Mouse (Mus musculus): ENCODE results near the gene Btg3. TPM values are rescaled to one million over a fixed set of nuclear protein-coding genes. Genes with fewer than 3 reads are reported as not detected.

Btg3 gene
- total RNA-seq (2014; rRNA removed; ENCODE audit: low replicate concordance), result 7.5 and 8.4 TPM in 2 replicates
- 45.9 and 61.4 TPM in 2 replicates for polyA plus RNA-seq (2015; fragmentation: Nextera tagmentation; extraction: Ambion mirVana)

DNA sequence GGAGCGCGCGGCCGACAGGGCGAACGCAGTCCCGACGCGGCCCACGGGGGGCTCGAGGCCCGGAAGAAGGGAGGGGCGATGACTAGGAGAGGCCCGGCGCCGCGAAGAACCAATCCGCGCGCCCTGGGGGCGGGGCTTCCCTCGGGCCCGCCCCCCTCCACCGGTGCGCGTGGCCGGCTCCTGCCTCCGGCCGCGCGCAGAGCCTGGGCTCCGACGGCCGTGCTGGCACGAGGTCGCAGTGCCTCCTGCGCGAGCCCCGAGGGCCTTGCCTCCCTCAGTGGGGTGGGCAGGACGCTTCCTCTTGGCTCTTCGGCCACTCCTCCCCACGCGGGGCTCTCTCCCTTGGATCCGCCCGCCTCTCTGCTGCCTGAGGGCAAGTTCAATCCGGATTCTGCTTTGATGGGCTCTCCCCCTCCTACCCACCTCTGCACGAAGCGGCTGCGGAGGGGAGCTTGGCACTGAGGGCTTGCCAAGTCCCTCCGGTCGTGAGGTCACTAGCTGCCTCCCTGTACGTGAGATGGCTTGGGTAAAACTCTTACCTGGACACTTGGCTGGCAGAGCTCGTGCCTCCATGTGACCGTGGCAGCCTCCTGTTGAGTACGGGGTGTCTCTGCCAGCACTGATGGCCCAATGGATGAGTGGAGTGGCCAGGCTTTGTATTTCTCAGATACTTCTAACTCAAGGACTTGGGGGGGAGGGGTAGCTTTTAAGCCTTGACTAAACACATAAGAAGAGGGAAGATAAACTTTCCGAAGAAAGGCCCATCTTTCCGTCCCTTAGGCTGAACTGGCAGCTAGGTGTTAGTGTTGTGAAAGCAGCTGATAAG is at the start of gene Btg3:
Gene Btg3 (minus strand): TSS at position 448 of the 826 bp plus-strand sequence.
- Histone ChIP-seq H3K9ac (replicated peaks; ENCODE audit: low read depth, low read length) (peak within 1 kb of the TSS; percentile 85), H3K27me3 (ENCODE audit: control insufficient read depth, insufficient read depth, low read length) (no peaks in the 10 kb centered on the region), H3K4me3 (ENCODE audit: low read depth, low read length) (peak within 1 kb of the TSS; percentile 65), H3K4me1 (ENCODE audit: control insufficient read depth, insufficient read depth) (no peaks in the 10 kb centered on the region), H3K27ac (ENCODE audit: low read depth) (peak within 1 kb of the TSS; percentile 79), H3K9me3 (replicated peaks; ENCODE audit: control insufficient read depth, low read length) (no peaks in the 10 kb centered on the region), H3K36me3 (replicated peaks; ENCODE audit: control insufficient read depth, insufficient read depth, low read length) (peaks cover 11% of the 10 kb centered on the region), H3K4me2 (ENCODE audit: low read depth, low read length) (peak within 1 kb of the TSS; percentile 63)
- DNase-seq (ENCODE audit: low spot score) (peak; percentile 94), ATAC-seq (ENCODE audit: insufficient read depth, low read depth) (peak; percentile 95)
- 3% methylated on average over 47 of the region's 57 CpGs for WGBS
- TF ChIP-seq EP300 (IDR thresholded peaks at IDR 0.05; ENCODE audit: low read depth) (no peak), CTCF (IDR thresholded peaks at IDR 0.05; ENCODE audit: low read depth) (no peak)

DNA sequence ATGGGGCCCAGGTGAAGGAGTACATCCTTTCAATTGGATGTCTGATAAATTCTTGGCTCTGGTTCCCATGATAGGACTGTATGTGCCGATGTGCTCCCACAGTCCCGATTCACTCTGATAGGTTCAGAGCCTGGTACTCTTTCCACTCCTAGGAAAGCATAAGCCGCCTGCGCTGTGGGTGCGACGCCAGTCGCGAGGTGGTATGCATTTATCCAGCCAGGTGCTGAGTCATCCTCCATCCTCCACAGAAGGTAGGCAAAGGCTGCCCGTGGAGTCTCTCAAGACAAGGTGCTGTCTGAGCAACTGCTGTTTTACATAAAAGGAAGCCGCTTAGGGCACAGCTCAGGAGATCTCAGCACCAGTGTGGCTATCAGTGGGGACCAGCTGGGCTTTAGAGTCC is 40.7 kb upstream of the Btg3 start:
- DNase-seq (ENCODE audit: low spot score) (no peak), ATAC-seq (ENCODE audit: insufficient read depth, low read depth) (no peak)
- TF ChIP-seq EP300 (IDR thresholded peaks at IDR 0.05; ENCODE audit: low read depth), result no peak
- TF ChIP-seq CTCF (IDR thresholded peaks at IDR 0.05; ENCODE audit: low read depth), result no peak
- Histone ChIP-seq H3K4me2 (ENCODE audit: low read depth, low read length) (no peak overlapping the region), H3K9me3 (replicated peaks; ENCODE audit: control insufficient read depth, low read length) (no peaks in the 10 kb centered on the region), H3K9ac (replicated peaks; ENCODE audit: low read depth, low read length) (no peak overlapping the region), H3K27ac (ENCODE audit: low read depth) (no peak overlapping the region), H3K4me1 (ENCODE audit: control insufficient read depth, insufficient read depth) (no peaks in the 10 kb centered on the region), H3K4me3 (ENCODE audit: low read depth, low read length) (no peak overlapping the region), H3K27me3 (ENCODE audit: control insufficient read depth, insufficient read depth, low read length) (no peaks in the 10 kb centered on the region), H3K36me3 (replicated peaks; ENCODE audit: control insufficient read depth, insufficient read depth, low read length) (no peaks in the 10 kb centered on the region)
- WGBS, result 38% methylated on average over 10 of the region's 10 CpGs

DNA sequence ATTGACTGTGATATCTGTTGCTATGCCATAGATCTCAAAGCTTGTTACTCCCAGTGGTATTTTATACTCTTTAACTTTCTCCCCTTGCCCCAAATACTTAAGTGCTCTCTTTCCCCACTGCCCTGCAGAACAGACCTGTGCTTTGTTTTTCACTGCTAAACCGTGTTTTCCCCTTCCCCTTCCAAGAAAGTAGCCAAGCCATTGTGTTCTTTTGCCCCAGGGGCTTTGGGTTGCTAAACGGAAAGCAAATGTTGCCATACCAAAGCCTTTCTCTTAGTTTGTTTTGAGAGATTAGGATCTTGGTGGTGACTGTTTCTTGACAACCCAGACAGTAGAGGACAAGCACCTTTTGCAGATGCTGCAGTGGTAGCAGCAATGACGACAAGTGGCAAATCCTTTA is 39.5 kb upstream of the Btg3 start:
- 11% methylated on average over 3 of the region's 3 CpGs for WGBS
- no peak overlapping the region for H3K4me3 ChIP-seq (ENCODE audit: low read depth, low read length)
- no peak overlapping the region for H3K27ac ChIP-seq (ENCODE audit: low read depth)
- ATAC-seq (ENCODE audit: insufficient read depth, low read depth) (no peak), DNase-seq (ENCODE audit: low spot score) (no peak)
- no peak overlapping the region for H3K9ac ChIP-seq (replicated peaks; ENCODE audit: low read depth, low read length)
- no peaks in the 10 kb centered on the region for H3K9me3 ChIP-seq (replicated peaks; ENCODE audit: control insufficient read depth, low read length)
- H3K27me3 ChIP-seq (ENCODE audit: control insufficient read depth, insufficient read depth, low read length), result no peaks in the 10 kb centered on the region
- H3K4me1 ChIP-seq (ENCODE audit: control insufficient read depth, insufficient read depth), result no peaks in the 10 kb centered on the region
- TF ChIP-seq CTCF (IDR thresholded peaks at IDR 0.05; ENCODE audit: low read depth) (no peak), EP300 (IDR thresholded peaks at IDR 0.05; ENCODE audit: low read depth) (no peak)
- H3K4me2 ChIP-seq (ENCODE audit: low read depth, low read length), result no peak overlapping the region
- H3K36me3 ChIP-seq (replicated peaks; ENCODE audit: control insufficient read depth, insufficient read depth, low read length), result no peaks in the 10 kb centered on the region

DNA sequence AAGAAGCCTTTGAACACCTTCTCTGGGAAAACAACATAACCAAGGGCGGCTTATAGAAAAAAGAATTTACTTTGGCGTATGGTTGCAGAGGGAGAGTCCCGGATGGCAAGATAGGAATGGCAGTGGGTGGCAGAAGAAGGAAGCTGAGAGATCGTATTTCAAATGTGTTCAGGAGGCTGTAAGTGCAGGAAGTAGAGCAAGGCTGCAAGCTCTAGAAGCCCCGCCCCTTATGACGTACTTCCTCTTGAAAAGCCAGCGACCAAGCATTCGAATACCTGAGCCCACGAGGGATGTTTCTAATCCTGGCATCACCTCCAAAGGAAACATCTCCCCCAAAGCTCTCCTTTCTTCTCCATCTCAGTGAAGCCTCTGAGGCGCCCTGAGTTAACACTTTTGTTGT is 33.0 kb upstream of the Btg3 start:
- no peak overlapping the region for H3K4me2 ChIP-seq (ENCODE audit: low read depth, low read length)
- H3K36me3 ChIP-seq (replicated peaks; ENCODE audit: control insufficient read depth, insufficient read depth, low read length), result no peaks in the 10 kb centered on the region
- H3K9ac ChIP-seq (replicated peaks; ENCODE audit: low read depth, low read length), result no peak overlapping the region
- no peak overlapping the region for H3K27ac ChIP-seq (ENCODE audit: low read depth)
- 77% methylated on average over 10 of the region's 10 CpGs for WGBS
- H3K27me3 ChIP-seq (ENCODE audit: control insufficient read depth, insufficient read depth, low read length), result no peaks in the 10 kb centered on the region
- ATAC-seq (ENCODE audit: insufficient read depth, low read depth), result no peak
- no peak for DNase-seq (ENCODE audit: low spot score)
- no peak for TF ChIP-seq EP300 (IDR thresholded peaks at IDR 0.05; ENCODE audit: low read depth)
- no peak for TF ChIP-seq CTCF (IDR thresholded peaks at IDR 0.05; ENCODE audit: low read depth)
- no peak overlapping the region for H3K4me3 ChIP-seq (ENCODE audit: low read depth, low read length)
- H3K9me3 ChIP-seq (replicated peaks; ENCODE audit: control insufficient read depth, low read length), result no peaks in the 10 kb centered on the region
- no peaks in the 10 kb centered on the region for H3K4me1 ChIP-seq (ENCODE audit: control insufficient read depth, insufficient read depth)

DNA sequence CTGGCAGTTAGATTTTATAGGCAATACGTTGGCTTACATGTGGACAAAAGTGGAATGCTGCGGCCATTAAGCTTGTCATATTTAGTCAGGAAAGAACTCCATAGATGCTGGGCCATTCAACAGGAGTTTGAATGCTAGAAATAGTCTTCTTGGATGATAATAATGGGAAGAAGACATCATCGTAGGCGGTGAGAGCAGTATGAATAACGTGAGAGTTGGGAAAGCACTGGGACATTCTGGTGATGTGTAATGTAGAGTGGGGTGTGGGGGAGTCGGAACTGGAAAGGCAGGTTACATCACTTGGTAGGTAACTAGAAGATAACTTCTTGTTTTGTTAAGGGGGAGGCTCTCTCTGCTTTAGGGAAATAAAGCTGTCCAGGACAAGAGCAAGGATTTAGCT is 30.9 kb upstream of the Btg3 start:
- 80% methylated on average over 6 of the region's 6 CpGs for WGBS
- Histone ChIP-seq H3K9me3 (replicated peaks; ENCODE audit: control insufficient read depth, low read length) (no peaks in the 10 kb centered on the region), H3K4me2 (ENCODE audit: low read depth, low read length) (no peak overlapping the region), H3K9ac (replicated peaks; ENCODE audit: low read depth, low read length) (no peak overlapping the region), H3K36me3 (replicated peaks; ENCODE audit: control insufficient read depth, insufficient read depth, low read length) (no peaks in the 10 kb centered on the region), H3K4me1 (ENCODE audit: control insufficient read depth, insufficient read depth) (no peaks in the 10 kb centered on the region), H3K27me3 (ENCODE audit: control insufficient read depth, insufficient read depth, low read length) (no peaks in the 10 kb centered on the region), H3K27ac (ENCODE audit: low read depth) (no peak overlapping the region), H3K4me3 (ENCODE audit: low read depth, low read length) (no peak overlapping the region)
- DNase-seq (ENCODE audit: low spot score) (no peak), ATAC-seq (ENCODE audit: insufficient read depth, low read depth) (no peak)
- TF ChIP-seq EP300 (IDR thresholded peaks at IDR 0.05; ENCODE audit: low read depth) (no peak), CTCF (IDR thresholded peaks at IDR 0.05; ENCODE audit: low read depth) (no peak)

All from heart, postnatal 0 days (tissue).